Mouse (Mus musculus) kidney, postnatal 14 days (tissue): ENCODE data around the gene Wwp2.

ENCODE experiments used
- DNase-seq: peaks from one replicate; pipeline ENCODE4 v3.0.0; 2022; ENCODE audit warnings: mixed read lengths

Gene Wwp2

DNA sequence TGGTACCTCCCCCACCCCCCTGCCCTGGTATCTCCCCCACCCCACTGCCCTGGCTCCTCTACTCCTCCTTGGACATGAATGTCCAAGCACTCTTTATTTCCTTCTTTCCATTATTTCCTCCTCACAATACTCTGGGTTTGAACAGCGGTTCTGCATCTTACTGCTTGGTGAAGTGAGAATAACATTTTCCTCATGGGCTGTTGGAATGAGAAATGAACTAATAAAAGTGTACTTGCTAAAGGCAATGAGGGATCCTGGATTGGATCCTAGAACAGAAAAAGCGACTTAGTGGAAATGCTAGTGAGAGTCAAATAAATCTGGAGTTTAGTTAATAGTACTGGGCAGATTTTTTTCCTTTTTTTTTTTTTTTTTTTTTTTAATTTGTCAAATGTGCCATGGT, 77.1 kb downstream of the Wwp2 start:
- no peak for DNase-seq

DNA sequence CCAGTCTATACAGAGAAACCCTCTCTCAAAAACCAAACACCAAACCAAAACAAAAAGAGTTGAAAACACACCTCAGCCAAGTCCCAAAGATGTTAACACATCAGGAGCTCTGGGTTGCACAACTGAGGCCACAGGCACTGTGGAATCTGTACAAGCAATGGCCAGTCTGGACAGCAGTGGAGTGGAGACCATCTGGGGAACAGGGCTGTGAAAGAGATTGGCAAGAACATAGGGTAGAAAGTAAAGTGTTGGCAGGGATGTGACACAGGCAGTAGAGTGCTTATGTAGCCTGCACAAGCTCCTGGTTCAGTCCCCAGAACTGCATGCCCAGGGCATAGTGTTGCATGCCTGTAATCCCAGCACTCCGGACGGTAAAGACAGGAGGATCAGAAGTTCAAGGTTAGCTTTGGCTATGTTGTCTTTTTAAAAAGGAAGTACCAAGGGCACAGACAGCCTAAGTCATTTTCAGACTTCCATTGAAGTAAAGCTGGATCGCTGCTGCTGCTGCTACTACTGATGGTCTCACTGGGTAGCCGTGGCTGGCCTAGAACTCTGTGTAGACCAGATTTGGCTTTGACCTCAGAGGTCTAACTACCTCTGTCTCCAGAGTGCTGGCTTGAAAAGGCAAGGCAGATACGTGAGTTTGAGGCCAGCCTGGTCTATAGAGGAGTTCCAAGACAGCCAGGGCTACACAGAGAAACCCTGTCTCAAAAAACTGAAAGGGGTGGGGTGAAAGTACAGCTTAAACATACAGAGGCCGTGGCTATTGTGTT, 79.0 kb downstream of the Wwp2 start:
- DNase-seq: no peak

DNA sequence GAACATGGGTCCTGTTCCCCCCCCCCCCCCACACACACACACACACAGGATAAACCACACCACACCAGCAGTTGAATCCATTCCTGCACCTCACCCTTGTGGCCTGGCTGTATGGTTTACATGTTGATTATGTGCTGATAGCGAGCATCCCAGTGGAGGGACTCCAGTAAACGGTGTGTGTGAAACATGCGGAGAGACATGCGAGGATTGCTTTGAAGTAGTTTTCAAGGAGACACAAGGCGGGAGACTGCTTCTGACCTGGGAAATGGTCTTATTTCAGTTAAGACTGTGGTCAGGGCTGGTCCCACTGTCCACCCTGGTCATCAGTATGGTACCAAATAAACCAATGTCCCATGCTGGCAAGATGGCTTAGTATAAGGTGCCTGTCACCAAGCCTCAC, 82.6 kb downstream of the Wwp2 start:
- DNase-seq: no peak

DNA sequence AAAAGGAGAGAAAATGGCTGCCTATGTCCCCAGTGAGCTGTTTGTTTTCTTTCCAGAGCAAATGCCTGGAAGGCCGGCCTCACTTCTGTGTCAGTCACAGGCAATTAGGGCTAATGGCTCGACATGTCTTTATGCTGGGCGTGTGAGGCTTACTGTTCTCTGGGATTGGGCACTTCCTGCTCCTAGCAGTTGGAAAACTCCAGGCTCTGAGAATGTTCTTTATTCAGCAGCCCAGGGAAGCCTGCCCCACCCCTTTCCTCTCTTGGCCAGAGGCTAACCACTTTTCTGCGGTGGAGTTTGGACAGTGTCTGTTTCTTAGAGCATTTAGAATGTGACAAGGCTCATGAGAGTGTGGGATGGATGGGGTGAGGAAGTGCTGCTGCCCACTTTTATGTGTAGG, 83.7 kb downstream of the Wwp2 start:
- peak; percentile 55 for DNase-seq

DNA sequence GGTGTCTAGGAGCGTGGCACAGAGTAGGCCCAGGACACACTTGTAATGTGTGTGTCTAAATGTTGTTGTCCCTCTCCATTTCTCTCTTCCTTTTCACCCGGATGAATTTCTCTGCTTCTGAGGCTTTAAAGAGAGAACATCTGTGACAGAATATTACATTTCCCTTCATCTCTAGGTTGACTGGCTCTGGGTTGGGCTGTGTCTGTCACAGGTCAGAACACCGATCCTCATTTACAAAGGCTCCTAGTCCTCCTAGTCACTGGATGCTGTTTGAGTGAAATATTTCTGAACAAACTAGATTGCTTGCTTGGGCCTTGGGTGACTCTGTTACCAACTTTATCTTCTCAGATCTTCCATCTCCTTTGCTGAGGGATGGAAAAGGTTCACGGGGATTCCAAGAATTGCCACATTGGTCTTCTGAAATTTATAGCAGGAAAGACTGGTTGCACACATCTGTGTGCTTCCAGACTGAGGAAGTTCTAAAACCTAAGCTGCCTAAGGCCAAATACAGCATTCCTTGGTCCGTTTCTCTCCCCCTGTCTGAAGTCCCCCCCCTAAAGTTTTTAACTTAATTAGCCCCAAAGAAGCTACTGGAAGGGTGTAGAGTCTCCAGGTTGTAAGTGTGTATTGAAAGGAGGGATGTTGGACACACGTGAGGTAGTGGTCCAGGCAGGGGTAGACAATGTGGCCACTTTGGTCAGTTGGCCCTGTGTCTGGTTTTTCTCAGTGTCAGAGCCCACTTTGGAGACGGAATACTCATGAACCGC, 85.8 kb downstream of the Wwp2 start:
- DNase-seq: no peak

DNA sequence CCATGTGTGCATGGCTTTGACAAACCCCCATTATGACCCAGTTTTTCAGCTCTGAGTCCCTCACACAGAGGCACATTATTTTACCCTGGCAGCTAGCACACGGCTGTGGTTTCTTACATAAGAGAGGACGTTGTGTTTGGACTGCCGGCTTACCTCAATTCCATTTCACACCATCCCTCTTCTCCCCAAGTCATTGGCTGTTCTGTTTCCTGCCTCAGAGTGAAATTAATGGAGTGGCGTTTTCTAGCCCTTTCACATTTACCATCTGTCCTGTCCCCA, 86.3 kb downstream of the Wwp2 start:
- DNase-seq: no peak

DNA sequence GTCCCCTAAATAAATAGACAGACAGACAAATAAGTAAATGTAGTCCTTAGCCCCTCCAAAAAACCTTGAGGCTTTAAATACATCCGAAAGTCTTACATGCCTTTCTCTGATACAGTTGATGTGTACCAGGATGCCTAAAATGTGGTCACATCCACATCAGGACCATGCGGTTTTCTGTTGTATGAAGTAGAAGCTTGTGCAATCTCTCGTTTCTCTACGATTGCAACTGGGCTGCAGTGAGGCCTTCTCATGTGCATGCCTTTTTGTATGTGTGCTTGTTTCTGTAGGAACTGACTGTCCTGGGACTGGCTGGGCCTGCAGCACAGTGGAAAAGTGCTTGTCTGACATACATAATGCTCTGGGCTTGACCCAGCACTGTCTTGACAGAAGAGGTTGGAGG, 88.4 kb downstream of the Wwp2 start:
- no peak for DNase-seq

DNA sequence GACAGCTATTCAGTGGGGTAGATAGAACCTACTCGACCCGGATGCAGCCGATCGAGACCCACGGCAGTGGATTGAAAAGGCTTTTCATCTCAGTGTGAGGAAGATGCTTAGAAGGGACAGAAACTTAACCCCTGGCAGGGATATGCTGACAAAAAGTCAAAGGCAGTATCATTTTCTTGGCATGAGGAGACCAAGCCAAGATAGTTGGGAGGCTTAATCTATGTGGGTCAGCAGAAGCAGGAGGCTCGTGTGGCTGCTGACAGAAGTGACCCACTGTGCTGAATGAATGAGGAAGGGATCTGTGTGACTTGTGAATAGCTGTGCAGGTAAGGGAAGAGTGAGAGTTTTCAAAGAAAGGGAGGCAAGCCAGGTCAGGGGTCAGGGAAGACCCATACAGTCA, 92.6 kb downstream of the Wwp2 start:
- no peak for DNase-seq

DNA sequence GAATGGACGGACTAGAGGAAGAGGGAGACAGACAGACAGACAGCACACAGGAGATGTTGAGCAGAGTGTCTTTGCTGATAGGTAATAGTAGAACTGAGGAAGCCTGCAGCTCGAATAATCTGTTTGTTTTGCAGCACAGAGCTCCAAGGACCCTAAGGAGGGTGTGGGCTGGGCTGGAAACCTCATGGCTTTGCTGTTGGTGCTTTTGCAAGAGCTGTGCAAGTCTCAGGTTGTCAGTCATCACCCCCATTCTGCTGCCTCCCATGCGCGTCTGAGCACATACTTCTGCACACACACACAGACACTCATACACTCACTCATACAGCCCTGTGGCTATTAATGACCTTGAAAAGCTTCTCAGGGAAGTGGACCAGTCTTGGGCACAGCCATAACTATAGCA, 101.3 kb downstream of the Wwp2 start:
- no peak for DNase-seq

DNA sequence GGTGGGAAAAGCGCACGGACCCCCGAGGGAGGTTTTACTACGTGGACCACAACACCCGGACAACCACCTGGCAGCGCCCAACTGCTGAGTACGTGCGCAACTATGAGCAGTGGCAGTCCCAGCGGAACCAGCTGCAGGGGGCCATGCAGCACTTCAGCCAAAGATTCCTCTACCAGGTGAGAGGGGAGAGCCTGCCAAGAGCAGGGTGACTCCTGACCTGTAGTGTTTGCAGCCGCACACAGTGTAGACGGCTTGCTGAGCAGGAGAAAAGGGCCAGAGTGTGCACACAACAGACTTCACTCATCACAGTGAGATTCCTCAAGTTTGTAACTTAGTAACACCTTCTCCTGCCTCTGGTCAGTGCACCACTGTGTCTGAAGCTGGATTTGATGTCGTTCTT, 104.5 kb downstream of the Wwp2 start:
- DNase-seq: no peak

DNA sequence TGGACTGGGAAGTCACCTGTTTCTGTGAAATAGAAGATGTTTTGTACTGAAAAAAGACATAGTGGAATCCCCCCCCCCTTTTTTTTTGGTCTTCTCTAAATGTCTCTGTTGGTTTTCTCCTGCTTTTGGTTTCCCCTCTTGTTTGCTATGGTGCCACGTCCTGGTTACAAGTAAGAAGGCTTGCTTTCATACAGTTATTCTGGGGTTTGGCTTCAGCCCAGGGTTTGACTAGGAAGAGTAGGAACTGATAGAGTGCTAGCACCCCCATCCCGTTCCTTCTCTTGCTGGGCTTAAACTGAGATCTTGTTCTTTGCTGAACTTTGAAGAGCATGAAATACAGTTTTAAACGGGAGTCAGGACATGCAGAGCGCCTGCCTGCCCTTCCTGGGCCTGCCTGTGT, 105.2 kb downstream of the Wwp2 start:
- DNase-seq: no peak

DNA sequence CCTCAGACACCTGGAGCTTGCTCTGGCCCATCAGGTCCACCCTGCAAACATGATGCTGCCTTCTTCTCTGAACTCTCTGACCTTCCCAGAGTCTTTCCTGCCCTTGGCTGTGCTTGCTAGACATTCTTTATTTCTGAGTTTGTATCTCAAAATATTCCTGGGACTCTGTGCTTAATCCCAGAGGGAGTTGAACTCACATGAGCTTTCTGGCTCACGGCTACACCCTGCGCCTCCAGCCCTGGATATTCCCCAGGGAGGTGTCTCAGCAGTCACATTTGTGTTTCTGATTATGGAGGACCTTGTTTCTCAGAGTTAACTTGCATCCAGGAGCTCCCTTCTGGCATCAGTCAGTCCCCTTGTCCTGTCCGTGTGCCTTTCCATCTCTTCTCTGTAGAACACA, 106.0 kb downstream of the Wwp2 start:
- no peak for DNase-seq

DNA sequence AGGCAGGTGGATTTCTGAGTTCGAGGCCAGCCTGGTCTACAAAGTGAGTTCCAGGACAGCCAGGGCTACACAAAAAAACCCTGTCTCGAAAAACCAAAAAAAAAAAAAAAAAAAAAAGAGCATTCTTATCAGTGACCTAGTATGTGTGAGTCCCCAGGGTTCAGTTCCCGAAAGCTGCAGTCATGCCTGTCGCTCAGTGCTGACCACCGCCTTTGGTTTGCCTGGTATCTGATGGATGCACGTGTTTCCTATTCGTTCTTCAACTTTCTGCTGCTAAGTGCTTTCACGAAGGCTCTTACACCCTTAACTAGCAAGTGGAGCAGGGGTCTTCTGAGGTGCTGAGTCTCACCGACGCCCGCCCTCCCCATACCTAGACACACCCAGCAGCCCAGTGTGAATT, 107.5 kb downstream of the Wwp2 start:
- DNase-seq: no peak

DNA sequence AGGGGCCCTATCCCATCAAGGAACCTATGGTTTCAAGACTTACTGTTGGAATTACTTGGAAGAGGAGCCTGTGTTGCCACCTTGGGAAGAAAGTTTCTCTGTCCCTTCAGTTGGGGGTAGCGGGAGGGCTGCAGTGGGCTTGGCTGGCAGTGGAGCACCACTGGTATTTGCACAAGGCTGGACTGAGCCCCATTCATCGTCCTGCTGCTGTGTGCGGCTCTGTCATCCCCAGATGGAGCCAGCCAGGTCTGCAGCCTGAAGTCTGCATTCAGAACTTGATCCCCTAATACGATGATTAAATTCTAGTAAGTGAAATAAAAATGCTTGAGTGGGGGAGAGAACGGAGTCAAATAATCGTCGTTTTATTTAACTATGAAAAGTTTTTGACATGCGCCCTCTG, 108.0 kb downstream of the Wwp2 start:
- no peak for DNase-seq

DNA sequence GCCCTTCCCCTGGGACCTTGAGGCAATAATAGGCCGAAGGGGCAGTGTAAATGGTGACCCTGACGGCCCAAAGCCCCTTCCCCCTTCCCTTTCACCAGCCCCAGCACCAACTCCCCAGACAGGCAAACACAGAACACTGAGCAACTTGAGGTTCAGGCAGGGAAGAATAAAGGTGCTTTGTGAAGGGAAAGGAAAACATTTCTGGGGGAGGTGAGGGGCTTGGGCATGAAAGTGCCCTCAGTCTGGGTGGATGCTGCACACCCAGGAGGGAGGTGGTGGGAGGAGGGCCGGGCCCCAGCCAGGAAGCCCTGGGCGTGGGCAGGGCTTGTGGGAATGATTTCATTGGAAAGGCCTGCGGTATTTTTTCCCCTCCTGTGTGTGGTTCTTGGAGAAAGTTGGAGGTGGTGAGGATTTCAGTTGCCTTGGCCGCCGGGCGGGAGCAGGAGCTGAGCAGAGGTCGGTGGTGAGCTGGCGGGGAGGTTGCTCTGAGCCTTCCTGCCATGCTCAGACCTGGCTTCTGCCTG, 108.5 kb downstream of the Wwp2 start:
- DNase-seq: no peak

DNA sequence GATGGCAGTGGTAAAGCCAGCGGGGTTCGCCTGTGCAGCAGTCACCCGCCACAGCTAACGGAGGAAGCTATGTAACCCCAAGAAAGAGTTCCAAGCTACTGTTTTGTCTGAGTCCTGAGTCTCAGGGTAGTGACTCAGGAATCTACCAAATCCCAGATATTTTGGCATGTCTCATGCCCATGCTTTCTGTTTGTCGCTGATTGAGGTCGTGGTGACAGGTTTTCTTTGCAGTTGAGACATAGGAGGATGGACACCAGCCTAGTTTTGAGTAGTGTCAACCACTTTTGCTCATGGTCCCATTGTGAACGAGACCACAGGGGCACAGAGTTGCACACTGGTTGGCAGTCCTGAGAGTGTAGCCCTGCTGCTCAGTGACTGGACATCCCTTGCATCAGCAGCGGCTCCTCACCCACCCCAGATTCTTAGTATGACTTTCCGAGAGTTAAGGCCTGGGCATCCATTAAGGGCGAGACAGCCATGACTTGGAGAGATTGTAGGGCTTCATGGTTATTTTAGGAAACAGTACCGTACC, 109.5 kb downstream of the Wwp2 start:
- DNase-seq: no peak

DNA sequence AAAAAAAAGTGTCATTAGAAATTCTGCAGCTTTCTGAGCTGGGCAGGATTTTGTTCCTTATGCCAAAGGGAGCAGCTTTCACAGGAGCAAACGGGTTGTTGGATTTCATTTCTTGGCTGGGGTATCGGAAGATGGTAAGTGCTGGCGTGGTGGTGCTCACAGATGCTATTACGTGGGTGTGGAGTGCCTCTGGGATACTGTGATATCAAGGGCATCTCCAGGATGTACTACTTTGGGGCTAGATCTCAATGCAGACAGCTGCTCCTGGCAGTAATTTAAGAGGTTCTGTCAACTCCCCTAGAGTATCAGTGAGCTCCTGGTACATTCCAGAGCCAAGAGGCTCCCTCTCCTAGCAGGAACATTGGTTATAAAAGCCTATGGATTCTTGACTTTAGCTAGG, 110.0 kb downstream of the Wwp2 start:
- DNase-seq: no peak

DNA sequence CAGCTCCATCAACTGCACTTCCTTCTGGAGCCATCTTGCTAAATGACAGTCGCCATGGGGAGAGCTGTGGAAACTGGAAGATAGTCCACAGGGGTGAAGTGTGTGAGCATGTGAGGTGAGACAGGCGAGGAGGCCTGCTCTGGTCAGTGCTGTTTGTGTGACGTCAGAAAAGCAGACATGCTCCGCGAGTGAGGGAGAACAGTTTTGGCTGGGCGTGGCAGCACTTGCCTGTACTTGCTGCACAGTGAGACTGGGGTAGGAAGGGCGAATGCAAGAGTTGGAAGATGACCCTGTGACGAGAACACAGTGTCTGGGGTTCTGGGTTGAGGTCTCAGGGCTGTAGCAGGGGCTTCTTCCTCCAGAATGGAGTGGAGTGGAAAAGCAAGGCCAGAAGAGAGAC, 110.7 kb downstream of the Wwp2 start:
- no peak for DNase-seq

DNA sequence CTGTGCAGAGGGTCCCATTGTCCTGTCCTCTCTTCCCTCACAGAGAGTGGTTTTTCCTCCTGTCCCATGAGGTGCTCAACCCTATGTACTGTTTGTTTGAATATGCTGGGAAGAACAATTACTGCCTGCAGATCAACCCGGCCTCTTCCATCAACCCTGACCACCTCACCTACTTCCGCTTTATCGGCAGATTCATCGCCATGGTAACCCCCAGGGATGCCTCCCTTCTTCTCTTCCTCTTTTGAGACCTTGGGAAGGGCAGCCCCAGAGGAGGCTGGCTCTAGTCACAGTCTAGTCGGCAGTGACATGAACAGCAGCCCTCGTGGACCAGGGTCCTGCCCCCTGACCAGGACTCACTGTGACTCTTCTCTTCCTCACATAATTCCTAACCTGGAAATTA, 116.1 kb downstream of the Wwp2 start:
- DNase-seq: no peak

DNA sequence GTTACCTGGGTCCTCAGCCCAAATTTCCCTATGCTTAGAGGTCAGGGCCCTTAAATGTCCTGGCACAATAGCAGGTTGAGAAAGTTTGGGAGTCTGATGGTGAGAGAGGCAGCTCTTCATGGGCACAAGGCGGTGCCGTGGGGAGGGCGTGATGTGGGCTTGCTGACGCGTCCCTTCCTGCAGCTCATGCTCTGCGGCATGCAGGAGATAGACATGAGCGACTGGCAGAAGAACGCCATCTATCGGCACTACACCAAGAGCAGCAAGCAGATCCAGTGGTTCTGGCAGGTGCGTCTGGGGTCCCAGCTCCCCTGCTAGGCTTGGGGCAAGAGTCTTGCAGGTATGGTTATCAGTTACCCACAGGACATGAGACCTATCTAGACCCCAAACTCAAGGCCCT, 119.1 kb downstream of the Wwp2 start:
- DNase-seq: no peak

DNA sequence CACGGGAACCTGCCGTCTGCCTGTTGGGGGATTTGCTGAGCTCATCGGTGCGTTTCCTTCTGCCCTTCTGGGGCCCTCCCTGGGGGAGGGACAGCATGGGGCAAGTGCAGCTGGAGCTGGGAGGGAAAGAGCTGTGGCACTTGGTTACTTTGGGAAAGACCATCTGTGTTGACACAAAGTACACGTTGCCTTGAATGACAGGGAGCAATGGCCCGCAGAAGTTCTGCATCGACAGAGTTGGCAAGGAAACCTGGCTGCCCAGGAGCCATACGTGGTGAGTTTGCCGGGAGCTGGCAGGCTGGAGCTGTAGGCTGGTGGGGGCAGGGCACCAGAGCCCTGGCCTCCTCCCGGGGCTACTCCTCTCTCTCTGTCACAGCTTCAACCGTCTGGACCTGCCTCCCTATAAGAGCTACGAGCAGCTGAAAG, 120.4 kb downstream of the Wwp2 start:
- peak; percentile 18 for DNase-seq

DNA sequence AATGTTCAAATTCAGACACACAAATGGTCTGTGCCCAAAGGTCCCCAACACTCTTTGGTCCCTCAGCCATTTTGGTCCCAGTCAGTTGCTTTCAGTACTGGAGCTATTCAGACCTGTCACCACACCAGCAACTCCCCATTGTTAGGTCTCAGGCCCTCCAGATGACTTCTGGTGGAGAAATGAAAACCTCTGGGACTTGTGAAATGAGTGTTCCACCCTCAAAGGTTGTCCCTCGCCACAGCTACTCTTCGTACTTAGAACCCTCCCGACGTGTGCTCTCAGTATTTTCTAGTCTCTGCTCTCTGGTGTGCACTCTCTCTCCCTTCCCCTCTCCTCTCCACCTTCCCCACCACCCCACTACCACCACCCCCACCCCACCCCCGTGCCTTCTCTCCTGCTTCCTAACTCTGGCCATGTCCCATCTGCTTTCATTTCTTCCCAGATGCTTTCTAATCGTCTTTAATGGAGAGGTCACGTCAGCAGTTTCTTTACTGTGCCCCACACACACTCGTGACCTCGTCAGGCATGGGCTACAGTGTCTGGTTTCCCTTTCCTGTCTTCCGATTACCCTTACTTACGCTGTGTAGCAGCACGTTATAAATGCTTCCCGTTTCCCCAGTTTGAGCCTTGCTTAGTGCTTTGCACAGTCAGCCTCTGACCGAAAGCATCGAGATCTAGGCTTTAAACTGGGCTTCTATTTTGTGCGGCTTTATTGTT, 124.8 kb downstream of the Wwp2 start:
- no peak for DNase-seq

DNA sequence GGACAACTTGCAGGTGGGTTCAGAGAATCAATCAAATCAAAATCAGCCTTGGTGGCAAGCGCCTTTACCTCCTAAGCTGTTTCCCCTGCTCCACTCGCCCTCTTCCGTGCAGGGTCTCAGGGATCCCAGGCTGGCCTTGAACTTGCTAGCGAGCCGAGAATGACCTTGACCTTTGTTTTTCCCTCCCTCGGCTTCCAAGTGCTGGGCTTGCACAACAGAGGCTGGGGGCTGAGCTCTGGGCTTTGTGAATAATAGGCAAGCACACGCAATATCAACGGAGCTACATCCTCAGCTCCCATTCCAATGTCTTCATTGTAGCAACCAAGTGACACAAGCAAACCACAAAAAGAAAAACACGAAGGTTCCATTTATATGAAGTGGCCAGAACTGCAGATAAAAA, 126.0 kb downstream of the Wwp2 start:
- no peak for DNase-seq

DNA sequence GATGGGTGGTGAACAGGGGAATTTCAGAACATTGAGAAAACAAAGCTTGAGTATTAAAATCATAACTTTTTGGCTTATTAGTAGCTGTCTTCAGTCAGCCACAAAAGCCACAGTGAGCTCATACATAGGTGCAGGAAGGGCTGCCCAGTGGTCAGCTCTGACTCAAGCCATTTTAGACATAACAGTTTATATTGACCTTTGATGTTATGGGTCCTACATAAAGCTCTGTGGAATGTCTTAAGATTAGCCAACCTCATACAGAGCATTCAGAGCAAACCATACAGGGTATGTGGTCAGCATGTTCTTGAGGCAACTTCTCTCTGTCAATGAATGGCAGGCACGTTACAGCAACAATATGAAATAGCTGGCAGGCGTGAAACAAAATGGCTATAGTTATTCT, 134.9 kb downstream of the Wwp2 start:
- no peak for DNase-seq
